Mouse (Mus musculus) WW6 (cell line): ENCODE data around the gene Card11.

Experiments
- DNase-seq: peaks from one replicate; pipeline ENCODE4 v3.0.0-alpha.2; 2013; ENCODE audit warnings: low read depth, low spot score

The Card11 gene

GRCm38 (mm10) chr5:140852435-140852996 lies 147.9 kb downstream of the Card11 start:
- no peak for DNase-seq

GRCm38 (mm10) chr5:140847300-140847729 lies 153.1 kb downstream of the Card11 start:
- peak; percentile 34 for DNase-seq

GRCm38 (mm10) chr5:140841942-140842341 lies 158.4 kb downstream of the Card11 start:
- no peak for DNase-seq

GRCm38 (mm10) chr5:140831064-140831431 lies 169.3 kb downstream of the Card11 start:
- no peak for DNase-seq

GRCm38 (mm10) chr5:140830314-140831063 lies 169.9 kb downstream of the Card11 start, which contains the start of gene Gna12:
Gene Gna12, minus strand, starts transcription at chr5:140830431.
- peak; percentile 97 for DNase-seq

- DNase-seq = peak; percentile 34
These were observed 170.5 kb downstream of the Card11 start for GRCm38 (mm10) chr5:140829911-140830294.

- no peak for DNase-seq
These were observed 171.1 kb downstream of the Card11 start for GRCm38 (mm10) chr5:140829081-140829910.

GRCm38 (mm10) chr5:140828363-140828762 lies 172.0 kb downstream of the Card11 start:
- no peak for DNase-seq

GRCm38 (mm10) chr5:140827896-140828295 lies 172.5 kb downstream of the Card11 start:
- no peak for DNase-seq

GRCm38 (mm10) chr5:140827413-140827812 lies 173.0 kb downstream of the Card11 start:
- no peak for DNase-seq

- DNase-seq = no peak
These were observed 173.6 kb downstream of the Card11 start for GRCm38 (mm10) chr5:140826796-140827195.

- DNase-seq = no peak
These were observed 174.3 kb downstream of the Card11 start for GRCm38 (mm10) chr5:140826118-140826517.

- no peak for DNase-seq
These were observed 176.3 kb downstream of the Card11 start for GRCm38 (mm10) chr5:140824126-140824525.

- no peak for DNase-seq
These were observed 177.0 kb downstream of the Card11 start for GRCm38 (mm10) chr5:140823386-140823785.
